Mouse (Mus musculus) heart, embryonic 12.5 days (tissue): ENCODE data around the gene Ptgdr2. TPM values are rescaled to one million over a fixed set of nuclear protein-coding genes. Genes with fewer than 3 reads are reported as not detected.

Source experiments
- ATAC-seq: fragments of 200-750 bp; cut with Nextera tagmentation; 2 replicates; pipeline ENCODE4 v1.8.0; 2017; ENCODE audit warnings: moderate TSS enrichment, moderate library complexity; ENCODE audit not compliant: insufficient number of reproducible peaks, low FRiP score
- H3K27ac ChIP-seq: fragments of 300-500 bp; sonication (generic); 2 replicates; pipeline ENCODE4 v1.5.1; 2016; ENCODE audit warnings: mild to moderate bottlenecking, moderate library complexity; ENCODE audit not compliant: poor library complexity, severe bottlenecking
- H3K27me3 ChIP-seq: fragments of 300-500 bp; sonication (generic); replicated peaks from 2 replicates; pipeline ENCODE4 v1.6.1; 2016; ENCODE audit warnings: mild to moderate bottlenecking, moderate library complexity
- H3K36me3 ChIP-seq: fragments of 300-500 bp; sonication (generic); 2 replicates; pipeline ENCODE4 v1.6.1; 2016; ENCODE audit warnings: mild to moderate bottlenecking, moderate library complexity
- H3K4me1 ChIP-seq: fragments of 300-500 bp; sonication (generic); replicated peaks from 2 replicates; pipeline ENCODE4 v1.6.1; 2016; ENCODE audit warnings: mild to moderate bottlenecking
- H3K4me2 ChIP-seq: fragments of 300-500 bp; sonication (generic); 2 replicates; pipeline ENCODE4 v1.6.1; 2016; ENCODE audit warnings: mild to moderate bottlenecking, moderate library complexity
- H3K4me3 ChIP-seq: fragments of 300-500 bp; sonication (generic); 2 replicates; pipeline ENCODE4 v1.5.1; 2016; ENCODE audit warnings: mild to moderate bottlenecking
- H3K9ac ChIP-seq: fragments of 300-500 bp; sonication (generic); 2 replicates; pipeline ENCODE4 v1.6.1; 2016; ENCODE audit warnings: mild to moderate bottlenecking, moderate library complexity
- H3K9me3 ChIP-seq: fragments of 300-500 bp; sonication (generic); replicated peaks from 2 replicates; pipeline ENCODE4 v1.6.1; 2016; ENCODE audit warnings: mild to moderate bottlenecking, moderate library complexity
- WGBS: fragments of 180-500 bp; shearing (Covaris S2); methylation state at CpG from one replicate; pipeline ENCODE4 v1.1.7; 2016; 5-methylcytosine and 5-hydroxymethylcytosine counted together
- polyA plus RNA-seq: library from polyadenylated mRNA; unstranded; fragments of >200 nt; fragmentation: Nextera tagmentation; extraction: Ambion mirVana; gene quantifications from 2 replicates; pipeline ENCODE4 v1.2.1, GENCODE M21; 2016

Ptgdr2 gene
- polyA plus RNA-seq: 0.09 TPM in 1 of 2 replicates, not detected in the other

DNA sequence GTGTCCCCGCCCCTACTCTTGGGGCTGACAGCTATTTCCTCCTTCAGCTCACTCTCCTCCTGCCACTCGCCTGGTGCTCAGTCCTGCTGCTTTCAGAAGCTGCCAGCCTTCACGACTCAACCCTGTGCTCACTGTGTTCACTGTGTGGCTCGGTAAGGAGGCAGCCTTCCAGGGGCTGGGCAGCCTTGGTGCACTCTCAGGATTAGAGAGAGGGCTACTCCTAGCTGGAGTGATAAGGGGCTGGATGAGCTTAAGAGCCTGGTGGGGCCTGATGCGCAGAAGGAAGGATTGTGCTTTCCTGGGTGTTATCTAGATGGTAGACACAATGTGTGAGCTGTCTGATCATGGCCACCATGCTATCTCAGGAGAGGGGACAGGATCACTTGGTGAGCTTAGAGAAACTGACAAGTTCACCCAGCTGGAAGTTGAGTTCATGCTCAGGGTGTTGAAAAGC, at the start of gene Ptgdr2:
TSS of gene Ptgdr2 (plus strand) at position 51 of the 454 bp plus-strand sequence.
- Histone ChIP-seq H3K27ac (no peak within 1 kb of the TSS), H3K9ac (0 out of 2 replicates have a peak within 1 kb of the TSS, but pooled peaks have one; percentile 20), H3K4me3 (no peak within 1 kb of the TSS), H3K4me2 (peak within 1 kb of the TSS; percentile 12; the same call in 1 of the 2 replicates), H3K27me3 (0 out of 2 replicates have a peak, but pooled peaks cover 5% of the 10 kb centered on the region), H3K4me1 (peaks cover 43% of the 10 kb centered on the region), H3K9me3 (no peaks in the 10 kb centered on the region), H3K36me3 (peaks cover 4% of the 10 kb centered on the region)
- no peak for ATAC-seq
- WGBS: 8% methylated on average over 5 of the region's 5 CpGs

- WGBS: 78% methylated on average over 3 of the region's 3 CpGs
- Histone ChIP-seq H3K36me3 (no peaks in the 10 kb centered on the region), H3K9me3 (0 out of 2 replicates have a peak, but pooled peaks cover 2% of the 10 kb centered on the region), H3K4me2 (no peak overlapping the region), H3K4me3 (no peak overlapping the region), H3K27ac (no peak overlapping the region), H3K9ac (no peak overlapping the region), H3K4me1 (peaks cover 21% of the 10 kb centered on the region), H3K27me3 (no peaks in the 10 kb centered on the region)
- ATAC-seq: no peak
These were observed 44.8 kb upstream of the Ptgdr2 start for GRCm38 (mm10) chr19:10892201-10892600.

DNA sequence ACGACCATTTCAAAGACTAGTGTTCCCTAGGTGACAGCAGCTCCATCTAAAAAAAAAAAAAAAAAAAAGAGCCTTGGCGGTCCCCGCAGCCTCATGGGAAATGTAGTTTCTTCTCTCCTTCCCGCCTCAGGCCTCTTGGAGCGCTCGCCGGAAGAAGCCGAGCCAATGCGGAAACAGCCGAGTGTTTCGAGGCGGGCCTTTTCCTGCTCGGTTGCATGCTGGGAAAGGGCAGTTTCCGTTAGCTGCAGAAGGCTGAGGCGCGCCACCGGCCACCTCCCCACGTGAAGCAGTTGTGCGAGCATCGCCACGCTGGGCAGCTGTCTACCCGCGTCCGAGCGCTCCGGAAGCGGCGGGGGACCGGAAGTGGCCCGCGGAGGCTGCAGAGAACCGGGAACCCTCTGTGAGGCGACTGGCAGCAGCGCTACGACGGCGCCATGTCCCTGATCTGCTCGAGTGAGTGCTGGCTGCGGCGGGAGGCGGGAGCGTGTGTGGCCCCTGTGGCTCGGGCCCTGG, 41.9 kb upstream of the Ptgdr2 start, which contains the start of gene Prpf19:
TSS of gene Prpf19 (plus strand) at position 216 of the 513 bp plus-strand sequence.
- H3K4me2 ChIP-seq: peak within 1 kb of the TSS; percentile 97
- under 1% methylated on average over 41 of the region's 43 CpGs for WGBS
- peak; percentile 92 for ATAC-seq
- H3K27me3 ChIP-seq: no peaks in the 10 kb centered on the region
- H3K4me3 ChIP-seq: peak within 1 kb of the TSS; percentile 94
- peak within 1 kb of the TSS; percentile 95 for H3K27ac ChIP-seq
- peaks cover 30% of the 10 kb centered on the region for H3K4me1 ChIP-seq
- H3K9me3 ChIP-seq: 0 out of 2 replicates have a peak, but pooled peaks cover 2% of the 10 kb centered on the region
- peak within 1 kb of the TSS; percentile 96 for H3K9ac ChIP-seq
- peaks cover 28% of the 10 kb centered on the region for H3K36me3 ChIP-seq

DNA sequence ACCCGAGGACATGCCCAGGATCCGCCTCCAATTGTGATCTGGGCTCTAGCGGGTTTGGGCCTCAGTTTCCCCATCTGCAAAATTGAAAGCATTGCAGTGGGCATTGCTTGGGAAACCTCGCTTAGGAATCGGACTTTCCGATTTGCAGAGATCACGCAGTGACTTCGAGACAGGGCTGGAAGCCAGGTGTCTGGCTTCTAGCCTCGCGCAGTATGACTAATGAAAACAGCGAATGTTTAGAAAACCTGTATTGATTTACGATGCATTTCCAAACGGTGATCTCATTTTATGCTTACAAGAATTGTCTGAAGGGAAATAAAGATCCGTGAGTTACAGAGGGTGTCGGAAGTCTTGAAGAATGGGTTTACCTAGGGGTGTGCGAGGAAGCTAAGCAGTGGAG, 41.3 kb upstream of the Ptgdr2 start:
- no peak for ATAC-seq
- 2% methylated on average over 16 of the region's 16 CpGs for WGBS
- 0 out of 2 replicates have a peak, but pooled peaks cover 2% of the 10 kb centered on the region for H3K9me3 ChIP-seq
- peak overlapping the region; percentile 96 for H3K9ac ChIP-seq
- H3K36me3 ChIP-seq: peaks cover 34% of the 10 kb centered on the region
- peak overlapping the region; percentile 97 for H3K4me2 ChIP-seq
- H3K27ac ChIP-seq: peak overlapping the region; percentile 95
- peaks cover 34% of the 10 kb centered on the region for H3K4me1 ChIP-seq
- H3K27me3 ChIP-seq: no peaks in the 10 kb centered on the region
- peak overlapping the region; percentile 94 for H3K4me3 ChIP-seq

DNA sequence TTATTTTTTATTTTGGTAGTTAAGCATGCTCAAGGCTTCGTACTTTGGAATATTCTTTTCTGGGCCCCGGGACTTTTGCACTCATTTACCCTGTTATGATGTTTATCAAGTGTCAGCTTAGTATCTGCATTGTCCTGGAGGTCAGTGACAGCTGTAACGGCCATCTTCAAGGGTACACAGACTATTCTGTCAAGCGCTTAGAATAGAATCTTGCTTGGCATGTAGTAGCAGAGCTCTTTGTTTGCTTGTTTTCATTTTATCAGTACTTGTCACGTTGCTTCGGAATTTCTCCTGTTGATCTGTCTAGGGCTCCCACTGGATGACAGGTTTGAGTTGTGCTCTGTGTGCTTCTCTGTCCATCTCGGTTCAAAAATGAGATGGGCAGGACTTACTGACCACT, 40.1 kb upstream of the Ptgdr2 start:
- Histone ChIP-seq H3K9ac (peak overlapping the region; percentile 96), H3K36me3 (peaks cover 45% of the 10 kb centered on the region), H3K27ac (peak overlapping the region; percentile 45), H3K27me3 (no peaks in the 10 kb centered on the region), H3K9me3 (no peaks in the 10 kb centered on the region), H3K4me2 (peak overlapping the region; percentile 97), H3K4me1 (peaks cover 28% of the 10 kb centered on the region), H3K4me3 (peak overlapping the region; percentile 94)
- 35% methylated on average over 7 of the region's 7 CpGs for WGBS
- no peak for ATAC-seq

DNA sequence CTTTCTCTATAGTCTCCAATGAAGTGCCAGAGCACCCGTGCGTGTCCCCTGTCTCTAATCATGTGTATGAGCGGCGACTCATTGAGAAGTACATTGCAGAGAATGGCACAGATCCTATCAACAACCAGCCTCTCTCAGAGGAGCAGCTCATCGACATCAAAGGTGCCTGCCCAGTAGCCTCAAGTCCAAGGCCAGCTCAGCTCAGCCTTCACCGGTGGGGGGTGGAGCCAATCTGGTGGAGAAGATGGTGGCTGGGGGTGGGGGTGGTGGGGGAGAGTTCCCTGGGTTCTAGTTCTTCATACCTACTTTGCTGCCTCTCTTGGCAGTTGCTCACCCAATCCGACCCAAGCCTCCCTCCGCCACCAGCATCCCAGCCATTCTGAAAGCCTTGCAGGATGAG, 39.5 kb upstream of the Ptgdr2 start:
- H3K27ac ChIP-seq: peak overlapping the region; percentile 45; the same call in 1 of the 2 replicates
- 82% methylated on average over 8 of the region's 8 CpGs for WGBS
- H3K9ac ChIP-seq: no peak overlapping the region
- H3K4me1 ChIP-seq: peaks cover 28% of the 10 kb centered on the region
- ATAC-seq: no peak
- H3K9me3 ChIP-seq: no peaks in the 10 kb centered on the region
- no peaks in the 10 kb centered on the region for H3K27me3 ChIP-seq
- peak overlapping the region; percentile 97 for H3K4me2 ChIP-seq
- peak overlapping the region; percentile 94; the same call in 1 of the 2 replicates for H3K4me3 ChIP-seq
- peaks cover 52% of the 10 kb centered on the region for H3K36me3 ChIP-seq

GRCm38 (mm10) chr19:10900315-10900714, 36.6 kb upstream of the Ptgdr2 start:
- ATAC-seq: no peak
- Histone ChIP-seq H3K9me3 (no peaks in the 10 kb centered on the region), H3K27me3 (no peaks in the 10 kb centered on the region), H3K9ac (no peak overlapping the region), H3K4me2 (no peak overlapping the region), H3K4me3 (no peak overlapping the region), H3K36me3 (peaks cover 77% of the 10 kb centered on the region), H3K27ac (no peak overlapping the region), H3K4me1 (peaks cover 41% of the 10 kb centered on the region)
- 79% methylated on average over 6 of the region's 6 CpGs for WGBS

DNA sequence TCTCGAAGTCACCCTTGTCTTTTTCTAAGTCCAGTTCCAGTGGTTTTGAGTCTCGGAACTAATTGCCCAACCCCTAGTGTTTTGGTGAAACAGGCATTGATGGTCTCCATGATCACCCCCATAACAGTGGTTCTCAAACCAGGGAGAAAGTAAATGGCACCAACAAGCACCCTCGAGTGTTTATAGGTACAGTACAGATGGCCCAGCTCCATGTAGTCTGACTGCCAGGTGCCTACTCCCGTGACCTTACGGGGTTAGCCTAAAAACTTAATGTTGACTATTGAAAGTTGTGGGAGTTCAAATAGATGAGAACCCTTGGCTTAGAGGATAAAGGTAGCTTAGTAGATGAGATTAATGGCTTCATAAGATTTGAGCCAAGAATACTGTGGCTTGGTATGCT, 35.9 kb upstream of the Ptgdr2 start:
- no peak overlapping the region for H3K27ac ChIP-seq
- 96% methylated on average over 5 of the region's 5 CpGs for WGBS
- H3K27me3 ChIP-seq: no peaks in the 10 kb centered on the region
- peaks cover 46% of the 10 kb centered on the region for H3K4me1 ChIP-seq
- no peak overlapping the region for H3K9ac ChIP-seq
- no peak overlapping the region for H3K4me2 ChIP-seq
- ATAC-seq: no peak
- H3K36me3 ChIP-seq: peaks cover 83% of the 10 kb centered on the region
- no peak overlapping the region for H3K4me3 ChIP-seq
- H3K9me3 ChIP-seq: no peaks in the 10 kb centered on the region

- Histone ChIP-seq H3K4me3 (no peak overlapping the region), H3K27me3 (no peaks in the 10 kb centered on the region), H3K9me3 (no peaks in the 10 kb centered on the region), H3K36me3 (peaks cover 77% of the 10 kb centered on the region), H3K27ac (peak overlapping the region; percentile 93), H3K4me1 (peaks cover 58% of the 10 kb centered on the region), H3K4me2 (no peak overlapping the region), H3K9ac (peak overlapping the region; percentile 23; the same call in 1 of the 2 replicates)
- ATAC-seq: no peak
- WGBS: 82% methylated on average over 5 of the region's 5 CpGs
These were observed 32.4 kb upstream of the Ptgdr2 start for GRCm38 (mm10) chr19:10904512-10904911.

GRCm38 (mm10) chr19:10904927-10905727, 31.8 kb upstream of the Ptgdr2 start:
- no peak overlapping the region for H3K4me3 ChIP-seq
- H3K4me1 ChIP-seq: peaks cover 61% of the 10 kb centered on the region
- no peaks in the 10 kb centered on the region for H3K27me3 ChIP-seq
- ATAC-seq: peak; percentile 77
- WGBS: 32% methylated on average over 7 of the region's 7 CpGs
- H3K27ac ChIP-seq: peak overlapping the region; percentile 93
- H3K4me2 ChIP-seq: peak overlapping the region; percentile 31
- no peaks in the 10 kb centered on the region for H3K9me3 ChIP-seq
- H3K9ac ChIP-seq: peak overlapping the region; percentile 55; the same call in 1 of the 2 replicates
- peaks cover 71% of the 10 kb centered on the region for H3K36me3 ChIP-seq

DNA sequence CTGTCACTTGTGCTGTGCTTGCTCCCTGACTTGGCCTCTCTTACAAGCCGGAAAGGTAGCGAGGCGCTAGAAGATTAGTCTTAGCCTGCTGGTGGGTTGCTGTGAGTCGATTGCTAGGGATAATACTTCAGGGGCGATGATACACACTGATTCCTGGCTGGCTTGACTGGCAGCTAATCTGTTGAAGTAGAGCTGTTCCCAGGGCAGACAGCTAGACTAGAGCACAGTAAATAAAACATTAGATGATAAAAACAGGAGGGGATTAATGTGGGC, 31.3 kb upstream of the Ptgdr2 start:
- no peaks in the 10 kb centered on the region for H3K27me3 ChIP-seq
- ATAC-seq: no peak
- no peaks in the 10 kb centered on the region for H3K9me3 ChIP-seq
- peaks cover 66% of the 10 kb centered on the region for H3K36me3 ChIP-seq
- WGBS: 32% methylated on average over 5 of the region's 5 CpGs
- no peak overlapping the region for H3K4me3 ChIP-seq
- peak overlapping the region; percentile 93 for H3K27ac ChIP-seq
- peak overlapping the region; percentile 31 for H3K4me2 ChIP-seq
- peaks cover 56% of the 10 kb centered on the region for H3K4me1 ChIP-seq
- peak overlapping the region; percentile 55; the same call in 1 of the 2 replicates for H3K9ac ChIP-seq
